Mouse (Mus musculus): ENCODE results near the gene Spata45. TPM values are rescaled to one million over a fixed set of nuclear protein-coding genes. Genes with fewer than 3 reads are reported as not detected.

Spata45 gene
- polyA plus RNA-seq (2012; rRNA removed) = not detected in 2 replicates

GRCm38 (mm10) chr1:191036554-191037334 lies at the start of gene Spata45:
Gene Spata45, plus strand, starts transcription at chr1:191036639.

GRCm38 (mm10) chr1:191026021-191026713 lies 10.3 kb upstream of the Spata45 start, which contains the start of gene Flvcr1:
Gene Flvcr1, minus strand, starts transcription at chr1:191026158.

GRCm38 (mm10) chr1:191062781-191063485 lies 26.5 kb downstream of the Spata45 start, which contains the start of the genes Tatdn3 and Nsl1:
Gene Tatdn3, minus strand, starts transcription at chr1:191062932.
Gene Nsl1, plus strand, starts transcription at chr1:191063012.

Other genes with a start within 250 kb of the Spata45 start
- 20.5 and 22.6 TPM in 2 replicates for gene Rps6kc1, start 124.9 kb upstream of the Spata45 start, polyA plus RNA-seq (2012; rRNA removed)
- 54.6 and 63.3 TPM in 2 replicates for gene Angel2, start 111.5 kb upstream of the Spata45 start, polyA plus RNA-seq (2012; rRNA removed)
- gene Vash2, start 57.3 kb upstream of the Spata45 start, polyA plus RNA-seq (2012; rRNA removed) = 49.2 and 56.3 TPM in 2 replicates
- 19.6 and 20.6 TPM in 2 replicates for gene Flvcr1, start 10.5 kb upstream of the Spata45 start, polyA plus RNA-seq (2012; rRNA removed)
- gene Tatdn3, start 26.3 kb downstream of the Spata45 start, polyA plus RNA-seq (2012; rRNA removed) = 26.8 and 29.2 TPM in 2 replicates
- gene Nsl1, start 26.4 kb downstream of the Spata45 start, polyA plus RNA-seq (2012; rRNA removed) = 9.4 and 9.5 TPM in 2 replicates
- 2.6 and 3.7 TPM in 2 replicates for gene Batf3, start 61.2 kb downstream of the Spata45 start, polyA plus RNA-seq (2012; rRNA removed)
- gene Fam71a, start 128.2 kb downstream of the Spata45 start, polyA plus RNA-seq (2012; rRNA removed) = not detected in 2 replicates
- 1.6 and 2.1 TPM in 2 replicates for gene Atf3, start 181.4 kb downstream of the Spata45 start, polyA plus RNA-seq (2012; rRNA removed)